Comparison of ENCODE assay signal across 9 mouse cellular contexts in the genomic region with DNA sequence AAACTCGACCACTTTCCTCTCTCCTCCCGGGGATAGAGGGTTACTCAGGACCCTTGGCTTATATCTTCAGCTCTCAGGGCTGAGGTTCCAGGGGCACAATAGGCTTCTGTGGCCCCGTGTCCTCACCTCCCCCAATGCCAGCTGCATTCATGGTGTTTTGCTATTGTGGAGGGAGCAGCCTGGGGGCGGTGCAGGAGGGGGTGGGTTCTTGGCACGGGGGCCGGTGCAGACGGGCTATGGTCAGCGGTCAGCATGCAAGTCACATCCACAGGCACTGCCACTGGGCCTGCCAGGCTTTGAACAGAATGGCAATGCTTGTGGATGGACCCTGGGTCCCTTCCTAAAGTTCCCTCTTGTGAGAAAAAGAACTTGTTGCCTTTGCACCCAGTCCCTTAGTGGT. TPM values are rescaled to one million over a fixed set of nuclear protein-coding genes. Genes with fewer than 3 reads are reported as not detected.
A peak's percentile ranks its signal among the peaks of the same experiment; 100 is the strongest.
DNase-seq lines count a peak whose midpoint lies in the region; ATAC-seq and TF ChIP-seq lines count a peak whose summit lies in the region.
"Had no signal": no experiment of that assay in that cellular context is flagged by ENCODE, and none has a peak within 500 bp of the region (broad histone marks: within the 10 kb centered on the region; RNA-seq: fewer than 3 reads in every experiment).

No protein-coding gene starts in this region.

- H3K36me3 ChIP-seq in lung, embryonic 15.5 days = no peaks in the 10 kb centered on the region
- H3K36me3 ChIP-seq in intestine, embryonic 16.5 days (ENCODE audit: control insufficient read depth, insufficient read depth, low read length) = no peaks in the 10 kb centered on the region; the same call in 1 of the 2 replicates
- no peaks in the 10 kb centered on the region for H3K36me3 ChIP-seq in liver, embryonic 16.5 days (ENCODE audit: control insufficient read depth, insufficient read depth)

- TF ChIP-seq POLR2A in embryonic fibroblast, embryonic 13.5 days (IDR thresholded peaks at IDR 0.05; ENCODE audit: low read depth, low read length) = 0 out of 2 replicates have a peak, but pooled peaks have one; percentile 12

- WGBS in lung, embryonic 15.5 days = 49% methylated on average over 8 of the region's 8 CpGs
- WGBS in intestine, embryonic 16.5 days = 42% methylated on average over 8 of the region's 8 CpGs
- 39% methylated on average over 8 of the region's 8 CpGs for WGBS in liver, embryonic 16.5 days (ENCODE audit: insufficient replicate concordance)

- DNase-seq in lung, postnatal 14 days = no peak
- no peak for DNase-seq in spleen, postnatal 10 days (ENCODE audit: low spot score in 2 of 2)
- no peak for DNase-seq in kidney, postnatal 10 days

- peaks cover 38% of the 10 kb centered on the region for H3K4me1 ChIP-seq in lung, embryonic 15.5 days
- H3K4me1 ChIP-seq in embryonic fibroblast, embryonic 13.5 days (ENCODE audit: control insufficient read depth, insufficient read depth, low read length) = peaks cover 9% of the 10 kb centered on the region
- peaks cover 33% of the 10 kb centered on the region for H3K4me1 ChIP-seq in intestine, embryonic 16.5 days (ENCODE audit: control insufficient read depth, insufficient read depth, low read length)
- H3K4me1 ChIP-seq in liver, embryonic 16.5 days (ENCODE audit: control insufficient read depth, low read depth, low read length) = peaks cover 7% of the 10 kb centered on the region

- H3K27me3 ChIP-seq in lung, embryonic 15.5 days = no peaks in the 10 kb centered on the region
- H3K27me3 ChIP-seq in intestine, embryonic 16.5 days (replicated peaks; ENCODE audit: control insufficient read depth, insufficient read depth, low read length) = no peaks in the 10 kb centered on the region
- peaks cover 6% of the 10 kb centered on the region; the same call in 1 of the 2 replicates for H3K27me3 ChIP-seq in liver, embryonic 16.5 days (ENCODE audit: control insufficient read depth, insufficient read depth, low read depth, low read length)

- no peaks in the 10 kb centered on the region for H3K9me3 ChIP-seq in lung, embryonic 15.5 days
- no peaks in the 10 kb centered on the region for H3K9me3 ChIP-seq in intestine, embryonic 16.5 days (ENCODE audit: control insufficient read depth, low read length)
- no peaks in the 10 kb centered on the region for H3K9me3 ChIP-seq in liver, embryonic 16.5 days (replicated peaks; ENCODE audit: control insufficient read depth, low read length)

- H3K4me3 ChIP-seq in lung, embryonic 15.5 days = peak overlapping the region; percentile 71
- H3K4me3 ChIP-seq in embryonic fibroblast, embryonic 13.5 days (ENCODE audit: insufficient read depth, low read length) = peak overlapping the region; percentile 98
- H3K4me3 ChIP-seq in intestine, embryonic 16.5 days (ENCODE audit: low read length) = peak overlapping the region; percentile 80
- no peak overlapping the region for H3K4me3 ChIP-seq in liver, embryonic 16.5 days (ENCODE audit: low read depth, low read length)

- ATAC-seq in lung, embryonic 15.5 days (ENCODE audit: borderline replicate concordance, extremely low read depth, low FRiP score, low TSS enrichment) = no peak
- no peak for ATAC-seq in intestine, embryonic 16.5 days
- no peak for ATAC-seq in liver, embryonic 16.5 days (ENCODE audit: low read depth)
- ATAC-seq in megakaryocyte, adult 5-6 weeks (ENCODE audit: poor library complexity, severe bottlenecking) = no peak

- no peak overlapping the region for H3K27ac ChIP-seq in lung, embryonic 15.5 days
- no peak overlapping the region for H3K27ac ChIP-seq in embryonic fibroblast, embryonic 13.5 days (ENCODE audit: insufficient read depth, low read length)
- H3K27ac ChIP-seq in intestine, embryonic 16.5 days (ENCODE audit: low read length) = no peak overlapping the region
- H3K27ac ChIP-seq in liver, embryonic 16.5 days (ENCODE audit: low read length) = no peak overlapping the region
- H3K27ac ChIP-seq: liver, embryonic 14.5 days had no signal

- peak overlapping the region; percentile 91 for H3K4me2 ChIP-seq in lung, embryonic 15.5 days
- H3K4me2 ChIP-seq in intestine, embryonic 16.5 days (ENCODE audit: low read depth, low read length) = peak overlapping the region; percentile 94
- H3K4me2 ChIP-seq in liver, embryonic 16.5 days (ENCODE audit: low read depth, low read length) = 0 out of 2 replicates have a peak overlapping the region, but pooled peaks have one; percentile 61

- no peak for TF ChIP-seq CTCF in embryonic fibroblast, embryonic 13.5 days (IDR thresholded peaks at IDR 0.05; ENCODE audit: borderline replicate concordance, insufficient read depth, low read length)

- peak overlapping the region; percentile 20; the same call in 1 of the 2 replicates for H3K9ac ChIP-seq in lung, embryonic 15.5 days
- peak overlapping the region; percentile 86 for H3K9ac ChIP-seq in intestine, embryonic 16.5 days (ENCODE audit: low read depth, low read length)
- no peak overlapping the region for H3K9ac ChIP-seq in liver, embryonic 16.5 days (ENCODE audit: low read depth, low read length)
- H3K9ac ChIP-seq: liver, embryonic 14.5 days had no signal

RNA-seq across cellular contexts. Expression of a gene that starts 2.9 kb away (rescaled TPM):
- 21.4 and 22.4 TPM in 2 replicates for polyA plus RNA-seq in lung, embryonic 15.5 days (2015; fragmentation: Nextera tagmentation; extraction: Ambion mirVana)
- 116 and 122 TPM in 2 replicates for polyA plus RNA-seq in embryonic fibroblast, embryonic 13.5 days (2011; ENCODE audit: insufficient read length, low read depth, missing spikeins)
- polyA plus RNA-seq in intestine, embryonic 16.5 days (2015; fragmentation: Nextera tagmentation; extraction: Ambion mirVana) = 9.1 and 10.0 TPM in 2 replicates
- polyA plus RNA-seq in liver, embryonic 16.5 days (2015; fragmentation: Nextera tagmentation; extraction: Ambion mirVana) = 4.5 and 5.5 TPM in 2 replicates
- 33.6 and 37.0 TPM in 2 replicates for total RNA-seq in megakaryocyte, adult 5-6 weeks (2015)
- total RNA-seq in megakaryocyte, adult 5-6 weeks (2017) = 23.2 and 24.1 TPM in 2 replicates
